Mouse (Mus musculus): Measurements from ENCODE around the gene Gm20388. TPM values are rescaled to one million over a fixed set of nuclear protein-coding genes. Genes with fewer than 3 reads are reported as not detected.

Gm20388 gene
- polyA plus RNA-seq, 1 experiment from 2014 or later = 1.4 TPM

- H3K9me3 ChIP-seq (replicated peaks; ENCODE audit: control insufficient read depth, low read length) = no peaks in the 10 kb centered on the region
- peak overlapping the region; percentile 24; the same call in 1 of the 2 replicates for H3K27ac ChIP-seq (ENCODE audit: low read length)
- peaks cover 21% of the 10 kb centered on the region for H3K4me1 ChIP-seq (ENCODE audit: control insufficient read depth, low read depth, low read length)
- H3K9ac ChIP-seq (ENCODE audit: low read depth, low read length) = peak overlapping the region; percentile 50
- 0 out of 2 replicates have a peak, but pooled peaks have one; percentile 5 for ATAC-seq (ENCODE audit: low read depth)
- H3K36me3 ChIP-seq (ENCODE audit: control insufficient read depth, insufficient read depth) = no peaks in the 10 kb centered on the region
- peak overlapping the region; percentile 78 for H3K4me2 ChIP-seq (ENCODE audit: low read depth, low read length)
- peak overlapping the region; percentile 51 for H3K4me3 ChIP-seq (ENCODE audit: low read depth, low read length)
- 7% methylated on average over 16 of the region's 16 CpGs for WGBS (ENCODE audit: insufficient replicate concordance)
- H3K27me3 ChIP-seq (ENCODE audit: control insufficient read depth, insufficient read depth, low read depth, low read length) = peaks cover 10% of the 10 kb centered on the region
Observed at GRCm38 (mm10) chr8:120276891-120277426, 366.3 kb downstream of the Gm20388 start.

DNA sequence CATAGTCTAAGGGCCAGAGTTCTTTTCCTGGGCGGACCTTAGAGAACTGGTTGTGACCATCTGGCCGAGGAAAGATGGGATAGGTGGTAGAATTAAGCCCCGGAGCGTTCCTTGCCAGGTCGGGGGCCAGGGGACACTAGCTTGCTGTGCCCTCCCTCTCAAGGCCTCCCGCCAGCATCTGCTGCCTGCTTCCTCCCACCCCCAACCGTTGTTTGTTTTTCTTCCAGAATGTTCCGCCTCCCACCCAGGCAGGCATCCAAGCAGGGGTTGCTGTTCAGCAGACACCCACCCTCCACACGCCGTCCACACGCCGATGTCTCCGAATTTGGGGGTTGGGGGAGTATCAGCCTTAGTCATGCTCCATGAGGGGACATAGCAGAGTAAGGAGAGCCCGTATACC, 367.4 kb downstream of the Gm20388 start:
- H3K4me2 ChIP-seq (ENCODE audit: low read depth, low read length) = no peak overlapping the region
- no peak overlapping the region for H3K9ac ChIP-seq (ENCODE audit: low read depth, low read length)
- WGBS (ENCODE audit: insufficient replicate concordance) = 74% methylated on average over 14 of the region's 14 CpGs
- H3K4me3 ChIP-seq (ENCODE audit: low read depth, low read length) = no peak overlapping the region
- no peaks in the 10 kb centered on the region for H3K36me3 ChIP-seq (ENCODE audit: control insufficient read depth, insufficient read depth)
- H3K9me3 ChIP-seq (replicated peaks; ENCODE audit: control insufficient read depth, low read length) = no peaks in the 10 kb centered on the region
- ATAC-seq (ENCODE audit: low read depth) = no peak
- peaks cover 21% of the 10 kb centered on the region for H3K4me1 ChIP-seq (ENCODE audit: control insufficient read depth, low read depth, low read length)
- H3K27me3 ChIP-seq (ENCODE audit: control insufficient read depth, insufficient read depth, low read depth, low read length) = peaks cover 10% of the 10 kb centered on the region
- H3K27ac ChIP-seq (ENCODE audit: low read length) = no peak overlapping the region

DNA sequence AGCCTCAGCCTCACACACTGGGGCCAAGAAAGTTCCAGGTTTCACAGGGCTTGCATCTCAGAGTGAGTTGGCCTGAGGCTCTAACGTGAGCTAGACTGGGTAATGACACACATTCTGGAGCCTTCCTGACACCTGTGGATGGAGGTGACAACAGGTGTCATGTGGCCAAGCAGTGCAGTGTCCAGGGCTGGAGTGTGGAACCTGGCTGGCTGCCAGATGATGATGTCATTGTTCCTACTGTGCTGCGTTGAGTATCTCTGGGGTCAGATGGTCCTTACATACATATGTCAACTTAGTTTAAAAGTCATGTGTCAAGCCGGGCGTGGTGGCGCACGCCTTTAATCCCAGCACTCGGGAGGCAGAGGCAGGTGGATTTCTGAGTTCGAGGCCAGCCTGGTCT, 368.8 kb downstream of the Gm20388 start:
- no peaks in the 10 kb centered on the region for H3K9me3 ChIP-seq (replicated peaks; ENCODE audit: control insufficient read depth, low read length)
- 77% methylated on average over 7 of the region's 8 CpGs for WGBS (ENCODE audit: insufficient replicate concordance)
- peaks cover 21% of the 10 kb centered on the region for H3K4me1 ChIP-seq (ENCODE audit: control insufficient read depth, low read depth, low read length)
- peaks cover 10% of the 10 kb centered on the region for H3K27me3 ChIP-seq (ENCODE audit: control insufficient read depth, insufficient read depth, low read depth, low read length)
- H3K4me3 ChIP-seq (ENCODE audit: low read depth, low read length) = no peak overlapping the region
- no peak overlapping the region for H3K9ac ChIP-seq (ENCODE audit: low read depth, low read length)
- no peak for ATAC-seq (ENCODE audit: low read depth)
- no peaks in the 10 kb centered on the region for H3K36me3 ChIP-seq (ENCODE audit: control insufficient read depth, insufficient read depth)
- no peak overlapping the region for H3K4me2 ChIP-seq (ENCODE audit: low read depth, low read length)
- H3K27ac ChIP-seq (ENCODE audit: low read length) = no peak overlapping the region

DNA sequence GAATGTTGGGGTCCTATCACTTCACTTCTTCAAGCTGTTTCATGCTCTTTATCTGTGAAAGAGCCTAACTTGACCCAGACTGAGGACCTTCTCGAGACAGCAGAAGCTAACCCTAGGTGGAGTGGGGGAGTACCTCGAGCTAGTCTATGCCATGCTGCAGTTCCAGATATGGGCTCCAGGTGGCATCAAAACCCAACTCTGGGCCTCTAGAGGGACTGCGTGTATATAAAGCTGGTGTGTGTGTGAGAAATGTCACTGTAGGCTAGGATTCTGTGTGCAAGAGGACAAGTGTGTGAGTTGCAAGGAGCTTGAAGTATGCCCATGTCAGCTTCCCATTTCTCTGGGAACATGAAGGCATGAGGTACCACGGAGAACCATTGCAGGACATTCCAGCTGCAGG, 370.8 kb downstream of the Gm20388 start:
- Histone ChIP-seq H3K27ac (ENCODE audit: low read length) (no peak overlapping the region), H3K27me3 (ENCODE audit: control insufficient read depth, insufficient read depth, low read depth, low read length) (peaks cover 3% of the 10 kb centered on the region; the same call in 1 of the 2 replicates), H3K4me1 (ENCODE audit: control insufficient read depth, low read depth, low read length) (peaks cover 27% of the 10 kb centered on the region), H3K4me3 (ENCODE audit: low read depth, low read length) (no peak overlapping the region), H3K36me3 (ENCODE audit: control insufficient read depth, insufficient read depth) (no peaks in the 10 kb centered on the region), H3K9me3 (replicated peaks; ENCODE audit: control insufficient read depth, low read length) (no peaks in the 10 kb centered on the region), H3K9ac (ENCODE audit: low read depth, low read length) (no peak overlapping the region), H3K4me2 (ENCODE audit: low read depth, low read length) (no peak overlapping the region)
- WGBS (ENCODE audit: insufficient replicate concordance) = 17% methylated on average over 4 of the region's 4 CpGs
- no peak for ATAC-seq (ENCODE audit: low read depth)

- ATAC-seq (ENCODE audit: low read depth) = no peak
- H3K4me1 ChIP-seq (ENCODE audit: control insufficient read depth, low read depth, low read length) = peaks cover 17% of the 10 kb centered on the region
- no peak overlapping the region; the same call in 1 of the 2 replicates for H3K27ac ChIP-seq (ENCODE audit: low read length)
- no peak overlapping the region for H3K4me2 ChIP-seq (ENCODE audit: low read depth, low read length)
- H3K9me3 ChIP-seq (replicated peaks; ENCODE audit: control insufficient read depth, low read length) = no peaks in the 10 kb centered on the region
- H3K36me3 ChIP-seq (ENCODE audit: control insufficient read depth, insufficient read depth) = no peaks in the 10 kb centered on the region
- no peak overlapping the region for H3K9ac ChIP-seq (ENCODE audit: low read depth, low read length)
- H3K27me3 ChIP-seq (ENCODE audit: control insufficient read depth, insufficient read depth, low read depth, low read length) = peaks cover 3% of the 10 kb centered on the region; the same call in 1 of the 2 replicates
- 85% methylated on average over 5 of the region's 5 CpGs for WGBS (ENCODE audit: insufficient replicate concordance)
- H3K4me3 ChIP-seq (ENCODE audit: low read depth, low read length) = no peak overlapping the region
Observed at GRCm38 (mm10) chr8:120282465-120282864, 371.8 kb downstream of the Gm20388 start.

DNA sequence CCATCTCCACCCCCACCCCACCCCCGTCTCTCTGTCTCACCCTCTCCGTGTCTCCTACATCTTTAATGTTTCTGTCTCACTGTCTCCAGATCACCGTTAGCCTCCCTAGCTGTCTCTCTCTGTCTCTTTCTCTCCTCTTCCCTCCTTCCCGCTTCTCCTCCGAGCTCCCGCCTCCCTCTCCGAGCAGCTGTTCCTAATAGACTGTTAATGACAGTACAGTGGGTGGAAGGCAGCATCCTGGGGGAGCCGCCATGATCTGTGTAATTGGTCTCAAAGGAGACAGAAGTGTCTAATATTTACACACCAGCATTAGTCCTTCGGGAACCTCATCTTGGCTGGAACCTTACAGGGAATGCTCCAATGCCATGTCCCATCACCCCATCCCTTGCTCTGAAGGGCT, 373.6 kb downstream of the Gm20388 start:
- no peak overlapping the region for H3K27ac ChIP-seq (ENCODE audit: low read length)
- no peak overlapping the region for H3K4me3 ChIP-seq (ENCODE audit: low read depth, low read length)
- H3K4me1 ChIP-seq (ENCODE audit: control insufficient read depth, low read depth, low read length) = peaks cover 28% of the 10 kb centered on the region
- H3K27me3 ChIP-seq (ENCODE audit: control insufficient read depth, insufficient read depth, low read depth, low read length) = no peaks in the 10 kb centered on the region; the same call in 1 of the 2 replicates
- no peak overlapping the region for H3K9ac ChIP-seq (ENCODE audit: low read depth, low read length)
- ATAC-seq (ENCODE audit: low read depth) = no peak
- H3K36me3 ChIP-seq (ENCODE audit: control insufficient read depth, insufficient read depth) = no peaks in the 10 kb centered on the region
- H3K9me3 ChIP-seq (replicated peaks; ENCODE audit: control insufficient read depth, low read length) = no peaks in the 10 kb centered on the region
- H3K4me2 ChIP-seq (ENCODE audit: low read depth, low read length) = no peak overlapping the region
- 59% methylated on average over 9 of the region's 9 CpGs for WGBS (ENCODE audit: insufficient replicate concordance)

- no peaks in the 10 kb centered on the region for H3K9me3 ChIP-seq (replicated peaks; ENCODE audit: control insufficient read depth, low read length)
- no peak overlapping the region for H3K4me2 ChIP-seq (ENCODE audit: low read depth, low read length)
- H3K4me1 ChIP-seq (ENCODE audit: control insufficient read depth, low read depth, low read length) = peaks cover 36% of the 10 kb centered on the region
- no peaks in the 10 kb centered on the region; the same call in 1 of the 2 replicates for H3K27me3 ChIP-seq (ENCODE audit: control insufficient read depth, insufficient read depth, low read depth, low read length)
- no peak overlapping the region for H3K9ac ChIP-seq (ENCODE audit: low read depth, low read length)
- no peak overlapping the region for H3K4me3 ChIP-seq (ENCODE audit: low read depth, low read length)
- H3K36me3 ChIP-seq (ENCODE audit: control insufficient read depth, insufficient read depth) = no peaks in the 10 kb centered on the region
- peak; percentile 41 for ATAC-seq (ENCODE audit: low read depth)
- WGBS (ENCODE audit: insufficient replicate concordance) = 12% methylated on average over 3 of the region's 3 CpGs
- no peak overlapping the region for H3K27ac ChIP-seq (ENCODE audit: low read length)
Observed at GRCm38 (mm10) chr8:120285033-120285432, 374.4 kb downstream of the Gm20388 start.

DNA sequence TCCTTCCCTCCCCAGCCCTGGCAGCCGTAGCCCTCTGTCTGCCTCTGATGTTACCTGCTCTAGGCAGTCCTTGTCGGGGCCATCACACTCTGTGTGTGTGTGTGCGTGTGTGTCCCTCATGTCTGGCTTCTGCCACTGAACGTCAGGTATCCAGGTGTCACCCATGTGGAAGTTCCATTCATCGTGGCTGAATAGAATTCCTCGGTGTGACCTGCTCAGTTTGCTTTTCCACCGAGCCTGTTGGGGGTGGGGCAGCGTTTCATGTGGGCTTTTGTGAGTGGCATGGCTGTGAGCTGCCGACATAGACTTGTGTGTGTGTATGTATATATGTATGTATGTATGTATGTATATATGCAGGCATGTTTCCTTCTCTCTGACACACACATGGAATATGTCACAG, 375.2 kb downstream of the Gm20388 start:
- H3K27ac ChIP-seq (ENCODE audit: low read length) = no peak overlapping the region
- no peaks in the 10 kb centered on the region for H3K27me3 ChIP-seq (ENCODE audit: control insufficient read depth, insufficient read depth, low read depth, low read length)
- H3K4me3 ChIP-seq (ENCODE audit: low read depth, low read length) = no peak overlapping the region
- H3K9ac ChIP-seq (ENCODE audit: low read depth, low read length) = no peak overlapping the region
- ATAC-seq (ENCODE audit: low read depth) = no peak
- no peaks in the 10 kb centered on the region for H3K9me3 ChIP-seq (replicated peaks; ENCODE audit: control insufficient read depth, low read length)
- 71% methylated on average over 9 of the region's 9 CpGs for WGBS (ENCODE audit: insufficient replicate concordance)
- peaks cover 44% of the 10 kb centered on the region for H3K4me1 ChIP-seq (ENCODE audit: control insufficient read depth, low read depth, low read length)
- no peak overlapping the region for H3K4me2 ChIP-seq (ENCODE audit: low read depth, low read length)
- no peaks in the 10 kb centered on the region for H3K36me3 ChIP-seq (ENCODE audit: control insufficient read depth, insufficient read depth)

- Histone ChIP-seq H3K9ac (ENCODE audit: low read depth, low read length) (0 out of 2 replicates have a peak overlapping the region, but pooled peaks have one; percentile 12), H3K4me3 (ENCODE audit: low read depth, low read length) (no peak overlapping the region), H3K4me2 (ENCODE audit: low read depth, low read length) (no peak overlapping the region), H3K27me3 (ENCODE audit: control insufficient read depth, insufficient read depth, low read depth, low read length) (no peaks in the 10 kb centered on the region), H3K4me1 (ENCODE audit: control insufficient read depth, low read depth, low read length) (peaks cover 59% of the 10 kb centered on the region), H3K36me3 (ENCODE audit: control insufficient read depth, insufficient read depth) (no peaks in the 10 kb centered on the region), H3K27ac (ENCODE audit: low read length) (peak overlapping the region; percentile 58), H3K9me3 (replicated peaks; ENCODE audit: control insufficient read depth, low read length) (no peaks in the 10 kb centered on the region)
- peak; percentile 52 for ATAC-seq (ENCODE audit: low read depth)
- WGBS (ENCODE audit: insufficient replicate concordance) = 48% methylated on average over 21 of the region's 21 CpGs
Observed at GRCm38 (mm10) chr8:120288122-120288908, 377.7 kb downstream of the Gm20388 start.

Measured in liver, embryonic 16.5 days (tissue).